Mouse (Mus musculus) telencephalon, adult 2 months (tissue): Measurements from ENCODE around the gene Rhobtb1.

Experiments used
- DNase-seq: peaks from one replicate; pipeline ENCODE4 v3.0.0-alpha.2; 2011; ENCODE audit warnings: low read depth, low spot score

Gene Rhobtb1

GRCm38 (mm10) chr10:69210659-69211058 lies 59.4 kb downstream of the Rhobtb1 start:
- DNase-seq = no peak

DNA sequence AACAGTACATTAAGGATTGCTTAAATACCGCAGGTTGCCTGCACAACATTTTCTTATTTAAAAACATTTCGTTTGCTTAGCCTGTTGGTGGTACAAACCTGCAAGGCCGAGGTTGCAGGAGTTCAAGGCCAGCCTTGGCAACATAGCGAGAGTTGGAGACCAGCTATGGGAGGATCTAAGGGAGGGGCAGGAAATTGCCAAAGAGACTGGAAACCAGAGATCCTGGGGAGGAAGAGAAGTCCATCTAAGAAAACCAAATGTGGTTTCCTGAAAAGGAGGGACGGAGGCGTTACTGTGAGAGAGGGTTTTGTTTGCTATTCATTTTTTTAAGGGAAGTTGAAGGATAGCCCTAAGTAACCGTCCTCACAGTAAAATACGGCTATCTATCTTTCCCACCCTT lies 60.3 kb downstream of the Rhobtb1 start:
- no peak for DNase-seq

DNA sequence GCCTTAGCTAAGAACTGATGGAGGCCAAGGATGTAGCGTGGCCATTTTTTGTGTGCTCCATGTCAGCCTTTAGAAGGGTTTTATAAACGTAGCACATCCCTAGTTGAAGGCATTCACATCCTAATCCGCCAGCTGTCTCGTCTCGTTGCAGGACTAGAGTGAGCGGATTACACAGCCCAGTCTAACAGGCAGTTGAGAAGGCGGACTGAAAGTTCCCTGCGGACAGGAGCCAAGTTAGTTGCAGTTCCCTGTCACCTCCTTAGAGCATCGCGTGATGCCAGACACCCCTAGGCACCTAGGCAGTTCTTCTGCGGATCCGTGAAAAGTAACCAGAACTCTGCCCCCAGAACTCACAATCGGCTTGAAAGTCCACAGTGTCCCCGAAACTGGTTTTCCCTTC lies 60.7 kb downstream of the Rhobtb1 start:
- peak; percentile 46 for DNase-seq

DNA sequence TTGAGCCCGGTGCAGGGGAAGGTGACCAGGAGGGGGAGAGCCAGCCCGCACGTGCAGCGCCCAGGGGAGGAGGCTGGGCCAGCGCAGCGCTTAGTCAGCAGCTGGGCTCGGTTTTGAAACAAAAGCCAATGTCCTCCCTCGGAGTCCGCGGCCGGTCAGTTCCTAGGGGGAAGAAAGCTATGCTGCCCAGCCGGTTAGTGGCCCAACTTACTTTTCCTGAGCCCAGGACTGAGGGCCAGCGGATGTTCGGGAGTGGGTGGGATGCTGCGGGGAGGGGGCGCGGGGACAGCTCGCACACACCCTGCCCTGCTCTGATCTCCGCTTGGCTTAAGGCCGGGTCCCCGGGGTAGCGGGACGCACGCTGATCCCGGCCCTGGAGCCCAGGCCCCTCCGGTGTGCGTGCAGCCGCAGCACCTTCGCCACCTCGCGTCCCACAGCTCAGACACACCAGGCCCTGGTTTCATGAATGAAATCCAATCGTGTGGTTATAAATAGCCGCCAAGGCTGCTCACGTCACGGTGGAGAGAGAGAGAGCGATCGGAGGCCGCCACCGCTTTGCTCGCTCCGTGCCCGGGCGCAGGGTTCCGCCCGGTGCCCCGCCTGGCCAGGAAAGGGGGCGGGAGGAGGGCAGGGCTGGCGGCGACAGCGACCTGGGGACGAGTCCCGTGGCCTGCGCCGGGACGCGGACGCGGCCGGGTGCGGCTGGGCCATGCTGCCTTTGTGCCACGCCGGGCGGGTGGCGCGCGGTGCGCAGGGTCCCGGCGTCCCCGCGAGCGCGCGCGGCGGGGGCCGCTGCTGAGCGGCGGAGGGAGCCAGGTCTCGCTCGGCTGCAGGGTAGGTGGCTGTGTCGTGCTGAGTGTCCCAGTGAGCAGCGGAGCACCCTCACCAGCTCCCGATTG lies 61.6 kb downstream of the Rhobtb1 start, which contains the start of gene A930033H14Rik:
TSS of gene A930033H14Rik (minus strand) at position 557 of the 899 bp plus-strand sequence.
- DNase-seq = peak; percentile 64

DNA sequence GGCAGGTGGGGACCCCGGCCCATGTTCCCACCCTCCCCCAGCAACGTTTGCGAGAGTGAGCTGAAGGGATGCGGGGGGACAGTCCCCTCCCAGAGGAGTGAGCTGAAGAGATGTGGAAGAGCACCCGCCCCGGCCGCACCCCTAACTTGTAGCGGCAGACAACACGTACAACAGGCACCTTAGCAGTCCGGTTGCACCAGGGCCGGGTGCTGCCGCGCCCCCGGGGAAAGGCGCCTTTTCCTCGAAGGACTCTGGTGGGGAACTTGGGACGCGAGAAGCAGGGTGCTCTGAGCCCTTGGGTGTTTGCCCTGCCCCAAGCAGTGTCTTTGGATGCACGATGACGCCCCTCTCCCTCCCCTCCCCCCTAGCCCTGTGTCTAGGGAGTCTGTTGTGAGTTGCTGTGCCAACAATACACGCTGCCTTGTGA lies 62.2 kb downstream of the Rhobtb1 start:
- no peak for DNase-seq

GRCm38 (mm10) chr10:69213986-69214385 lies 62.8 kb downstream of the Rhobtb1 start:
- DNase-seq = no peak

- no peak for DNase-seq
These were observed 66.0 kb downstream of the Rhobtb1 start for GRCm38 (mm10) chr10:69217127-69217690.

DNA sequence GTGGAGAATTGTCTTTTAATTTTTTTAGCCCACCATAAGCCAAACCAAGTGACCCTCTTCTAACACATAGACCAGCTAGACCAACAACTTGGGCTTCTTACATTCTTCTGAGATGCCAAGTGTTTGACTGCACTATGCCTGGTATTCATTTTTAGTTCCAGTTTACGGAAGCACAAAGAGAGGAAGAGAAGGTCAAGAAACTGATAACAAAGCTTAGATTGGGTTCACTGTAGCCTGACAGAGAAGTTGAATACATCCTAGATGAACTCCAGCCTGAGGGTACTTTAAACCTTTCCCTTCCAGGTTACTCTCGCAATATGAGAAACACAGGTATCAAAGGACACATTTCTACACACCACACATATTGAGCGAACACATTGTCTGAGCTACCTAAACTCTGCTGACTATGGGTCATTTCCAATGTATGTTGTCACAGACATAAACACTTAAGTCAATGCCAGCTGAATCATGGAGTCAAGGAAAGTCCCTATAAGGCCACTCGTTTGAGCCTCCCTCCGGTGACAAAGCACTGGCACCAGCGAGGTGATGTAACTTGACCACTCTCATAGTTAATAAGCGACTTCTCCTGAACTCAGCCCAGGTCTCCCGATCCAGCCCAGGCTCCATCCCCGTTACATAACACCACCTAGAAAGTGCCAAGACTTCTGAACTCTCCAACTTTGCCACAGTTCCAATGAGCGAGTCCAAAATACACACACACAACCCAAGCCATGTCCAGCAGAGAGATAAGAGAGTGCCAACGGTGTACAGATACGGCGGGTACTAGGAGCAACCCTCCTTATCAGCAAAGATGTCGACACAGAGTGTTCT lies 67.4 kb downstream of the Rhobtb1 start:
- no peak for DNase-seq

DNA sequence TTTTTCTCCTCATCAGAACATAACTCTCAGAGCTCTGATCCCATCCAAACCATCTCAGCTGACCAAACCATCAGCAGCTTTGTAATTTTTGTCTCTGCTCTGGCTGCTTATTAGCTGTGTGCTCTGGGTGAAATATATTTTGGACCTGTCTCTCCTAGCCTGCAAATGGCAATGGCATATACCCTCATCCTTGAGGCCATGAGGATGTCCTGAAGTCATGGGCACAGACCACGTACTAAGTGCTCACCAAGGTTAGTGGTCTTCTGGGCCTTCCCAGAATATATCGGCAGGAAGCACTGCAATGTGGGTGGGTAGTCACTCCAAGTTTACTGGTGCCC lies 68.0 kb downstream of the Rhobtb1 start:
- no peak for DNase-seq

DNA sequence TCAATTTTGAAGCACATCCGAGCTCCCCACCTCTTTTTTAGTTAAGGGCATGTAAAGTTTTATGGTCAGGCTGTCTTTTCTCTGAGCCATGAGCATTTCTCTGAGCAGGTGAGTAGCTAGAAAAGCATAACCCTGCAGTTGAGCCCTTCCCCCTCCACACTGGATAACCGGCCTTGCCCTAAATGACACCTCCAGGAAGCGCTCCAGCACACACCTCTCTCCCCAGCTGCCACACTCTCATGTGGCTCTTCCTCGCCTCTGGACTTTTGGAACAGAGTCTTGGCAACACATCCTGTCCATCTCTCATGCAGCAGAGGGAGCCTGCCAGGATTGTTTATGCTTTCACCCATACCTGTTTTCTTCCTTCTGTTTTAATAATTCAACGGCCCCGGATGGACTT lies 69.1 kb downstream of the Rhobtb1 start:
- no peak for DNase-seq

DNA sequence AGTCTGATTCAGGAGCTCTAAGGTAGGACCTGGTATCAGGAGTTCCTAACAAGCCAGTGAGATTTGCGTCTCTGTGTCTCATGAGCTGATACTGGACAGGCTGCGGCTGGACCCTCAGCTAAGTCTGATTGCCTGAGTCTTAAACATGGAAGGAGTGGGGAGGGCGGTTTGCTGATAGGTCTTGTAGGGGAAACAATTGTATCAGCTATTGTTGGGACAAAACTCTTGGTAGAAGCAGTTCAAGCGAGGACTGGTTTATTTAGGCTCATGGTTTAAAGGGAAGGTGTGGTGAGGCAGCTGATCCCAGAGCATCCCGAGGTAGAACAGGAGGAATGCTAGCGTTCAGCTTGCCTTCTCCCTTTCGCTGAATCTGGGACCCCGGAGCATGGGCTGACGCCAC lies 69.9 kb downstream of the Rhobtb1 start:
- DNase-seq = no peak

DNA sequence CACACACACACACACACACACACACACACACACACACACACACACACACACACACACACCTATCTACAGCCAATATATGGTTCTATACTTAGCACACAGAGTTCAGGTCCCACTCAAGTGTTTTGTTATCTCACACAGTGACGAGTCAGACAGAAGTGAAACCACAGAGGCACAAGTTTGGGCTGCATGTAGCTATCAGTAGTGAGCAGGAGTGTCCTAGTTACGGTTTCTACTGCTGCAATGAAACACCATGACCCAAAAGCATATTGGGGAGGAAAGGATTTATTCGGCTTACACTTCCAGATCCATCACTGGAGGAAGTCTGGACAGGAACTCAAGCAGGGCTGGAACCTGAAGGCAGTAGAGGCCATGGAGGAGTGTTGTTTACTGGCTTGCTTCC lies 70.7 kb downstream of the Rhobtb1 start:
- DNase-seq = no peak

- DNase-seq = no peak
These were observed 72.0 kb downstream of the Rhobtb1 start for GRCm38 (mm10) chr10:69223232-69223631.

DNA sequence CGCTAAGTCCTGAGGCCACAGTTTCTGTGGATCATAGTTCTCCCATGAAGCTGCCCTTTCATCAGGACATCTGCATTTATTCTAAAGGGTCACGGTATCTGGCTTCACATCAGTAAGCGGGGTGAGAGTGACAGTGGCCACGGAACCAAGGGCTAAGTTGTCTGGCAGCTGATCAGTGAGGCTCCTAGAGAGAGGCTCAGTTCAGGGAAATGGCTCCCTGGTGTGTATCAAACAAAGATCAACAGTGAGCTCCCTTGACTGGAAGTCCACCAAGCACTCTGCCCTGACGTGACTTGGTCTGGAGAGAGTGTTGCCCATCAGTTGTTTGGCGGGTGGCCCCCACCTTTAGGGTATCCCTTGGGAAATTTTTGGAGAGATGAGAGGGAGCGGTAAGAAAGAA lies 73.0 kb downstream of the Rhobtb1 start:
- no peak for DNase-seq

GRCm38 (mm10) chr10:69225471-69225870 lies 74.2 kb downstream of the Rhobtb1 start:
- DNase-seq = no peak

GRCm38 (mm10) chr10:69225951-69226350 lies 74.7 kb downstream of the Rhobtb1 start:
- DNase-seq = no peak

GRCm38 (mm10) chr10:69237185-69237584 lies 86.0 kb downstream of the Rhobtb1 start:
- DNase-seq = no peak

DNA sequence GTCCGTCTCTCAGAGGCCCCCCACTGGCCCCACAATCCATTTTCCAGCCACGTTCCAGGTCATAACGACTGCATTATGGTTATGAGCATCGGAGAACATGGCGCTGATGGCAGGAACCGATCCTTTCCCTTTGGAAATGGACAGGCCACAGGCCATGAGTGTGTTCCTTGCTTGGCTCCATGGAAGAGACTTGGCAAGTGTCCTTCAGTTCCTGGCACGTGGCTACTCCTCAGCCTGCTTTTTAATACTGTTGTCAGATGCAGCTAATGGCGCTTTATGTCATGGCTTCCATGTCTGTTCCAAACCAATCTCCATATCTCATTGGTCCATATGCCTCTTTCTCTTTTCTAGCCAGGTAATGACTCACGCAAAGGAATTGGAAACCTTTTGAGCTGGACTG lies 86.5 kb downstream of the Rhobtb1 start:
- no peak for DNase-seq

GRCm38 (mm10) chr10:69238311-69238710 lies 87.1 kb downstream of the Rhobtb1 start:
- peak; percentile 19 for DNase-seq

DNA sequence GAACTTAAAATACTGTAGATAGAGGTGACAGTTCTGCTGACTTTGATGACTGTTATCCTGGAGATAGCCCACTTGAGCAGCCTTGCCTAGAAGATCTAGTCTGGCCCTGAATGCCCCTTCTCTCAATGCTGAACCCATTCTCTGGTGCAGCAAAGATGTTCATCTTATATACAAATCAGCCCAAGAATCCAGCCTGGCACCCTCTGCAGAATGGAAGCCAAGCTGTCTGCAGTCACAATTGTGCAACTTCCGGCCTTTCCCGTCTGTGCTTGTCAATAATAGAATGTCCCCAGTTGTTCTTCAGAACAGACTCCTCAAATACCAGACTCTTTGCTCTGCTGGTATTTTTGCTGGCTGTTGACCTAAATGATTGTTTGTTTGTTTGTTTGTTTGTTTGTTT lies 89.3 kb downstream of the Rhobtb1 start:
- DNase-seq = no peak

GRCm38 (mm10) chr10:69245151-69245550 lies 93.9 kb downstream of the Rhobtb1 start:
- no peak for DNase-seq

DNA sequence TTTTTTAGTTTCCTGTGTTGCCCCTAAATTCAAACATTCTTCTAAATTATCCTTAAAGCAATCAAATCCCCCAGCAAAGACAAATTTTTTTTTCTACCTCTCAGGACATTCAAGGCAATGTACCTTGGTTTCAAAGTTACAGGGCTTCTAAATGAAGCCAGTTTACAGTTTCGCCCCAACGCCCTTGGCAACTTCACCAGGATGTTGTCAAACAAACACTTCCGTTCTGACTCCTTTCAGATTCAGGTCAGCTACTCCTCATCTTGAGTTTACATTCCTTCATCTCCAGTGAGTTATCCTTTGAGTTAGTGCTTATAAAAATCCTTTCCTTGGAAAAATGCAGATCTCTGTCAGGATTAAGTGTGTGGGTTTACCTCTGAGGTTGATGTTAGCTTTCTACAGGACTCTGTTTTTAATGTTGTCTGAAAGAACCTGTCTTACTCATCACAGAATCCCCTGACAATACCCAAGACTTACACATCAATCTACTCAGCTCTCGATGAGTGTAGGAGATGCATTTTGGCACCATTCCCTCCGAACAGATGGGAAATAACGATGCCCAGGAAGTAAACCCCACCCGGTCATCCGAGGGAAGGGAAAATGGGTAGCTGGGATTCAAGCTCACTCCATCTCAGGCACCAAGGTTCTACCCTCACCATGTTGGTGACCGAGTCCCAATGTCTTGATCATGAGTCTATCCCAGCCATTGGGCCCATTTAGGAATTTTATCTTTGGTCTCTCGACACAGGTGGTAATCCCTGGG lies 94.9 kb downstream of the Rhobtb1 start:
- no peak for DNase-seq
